Mouse (Mus musculus) neural tube, embryonic 15.5 days (tissue): ENCODE results near the gene Syngr3. TPM values are rescaled to one million over a fixed set of nuclear protein-coding genes. Genes with fewer than 3 reads are reported as not detected.
"Not testable (repeated sequence)": the region's sequence is repeated elsewhere in the genome, so short reads cannot be mapped to it uniquely, and the experiment has no call there.

Experiments used
- ATAC-seq: fragments of 200-750 bp; cut with Nextera tagmentation; 2 replicates; pipeline ENCODE4 v1.8.0; 2017; ENCODE audit warnings: mild to moderate bottlenecking, moderate TSS enrichment, moderate library complexity; ENCODE audit not compliant: low FRiP score
- H3K27ac ChIP-seq: fragments of 300-500 bp; sonication (generic); replicated peaks from 2 replicates; pipeline ENCODE4 v1.5.1; 2015; ENCODE audit warnings: mild to moderate bottlenecking, inconsistent platforms
- H3K27me3 ChIP-seq: fragments of 300-500 bp; sonication (generic); replicated peaks from 2 replicates; pipeline ENCODE4 v1.6.1; 2015; ENCODE audit warnings: inconsistent platforms
- H3K36me3 ChIP-seq: fragments of 300-500 bp; sonication (generic); 2 replicates; pipeline ENCODE4 v1.6.1; 2015; ENCODE audit warnings: inconsistent platforms
- H3K4me1 ChIP-seq: fragments of 300-500 bp; sonication (generic); 2 replicates; pipeline ENCODE4 v1.6.1; 2015; ENCODE audit warnings: inconsistent platforms
- H3K4me2 ChIP-seq: fragments of 300-500 bp; sonication (generic); 2 replicates; pipeline ENCODE4 v1.6.1; 2015; ENCODE audit warnings: inconsistent platforms, mild to moderate bottlenecking, moderate library complexity
- H3K4me3 ChIP-seq: fragments of 300-500 bp; sonication (generic); replicated peaks from 2 replicates; pipeline ENCODE4 v1.5.1; 2015; ENCODE audit warnings: mild to moderate bottlenecking, inconsistent platforms
- H3K9ac ChIP-seq: fragments of 300-500 bp; sonication (generic); replicated peaks from 2 replicates; pipeline ENCODE4 v1.6.1; 2015; ENCODE audit warnings: mild to moderate bottlenecking, inconsistent platforms
- H3K9me3 ChIP-seq: fragments of 300-500 bp; sonication (generic); replicated peaks from 2 replicates; pipeline ENCODE4 v1.6.1; 2016; ENCODE audit warnings: inconsistent platforms
- WGBS: fragments of 180-500 bp; shearing (Covaris S2); methylation state at CpG from one replicate; pipeline ENCODE4 v1.1.7; 2015; ENCODE audit warnings: mixed read lengths; 5-methylcytosine and 5-hydroxymethylcytosine counted together
- polyA plus RNA-seq: library from polyadenylated mRNA; unstranded; fragments of >200 nt; fragmentation: Nextera tagmentation; extraction: Ambion mirVana; gene quantifications from 2 replicates; pipeline ENCODE4 v1.2.1, GENCODE M21; 2015

Syngr3 gene
- polyA plus RNA-seq, 1 experiment from 2014 or later: 242 TPM

- not testable (repeated sequence) for ATAC-seq, H3K9me3 ChIP-seq, H3K27me3 ChIP-seq
- 63% methylated on average over 5 of the region's 5 CpGs for WGBS
- Histone ChIP-seq H3K9ac (peak overlapping the region; percentile 86), H3K4me1 (peaks cover 35% of the 10 kb centered on the region), H3K36me3 (peaks cover 23% of the 10 kb centered on the region), H3K27ac (0 out of 2 replicates have a peak overlapping the region, but pooled peaks have one; percentile 87), H3K4me3 (peak overlapping the region; percentile 82), H3K4me2 (peak overlapping the region; percentile 60)
These were observed 29.2 kb upstream of the Syngr3 start for GRCm38 (mm10) chr17:24718938-24719337.

- ATAC-seq: no peak
- Histone ChIP-seq H3K27me3 (no peaks in the 10 kb centered on the region), H3K4me1 (peaks cover 27% of the 10 kb centered on the region), H3K9ac (peak within 1 kb of the TSS; percentile 86), H3K9me3 (no peaks in the 10 kb centered on the region), H3K27ac (no peak within 1 kb of the TSS), H3K4me2 (peak within 1 kb of the TSS; percentile 60), H3K4me3 (peak within 1 kb of the TSS; percentile 82), H3K36me3 (peaks cover 23% of the 10 kb centered on the region)
- WGBS: 80% methylated on average over 4 of the region's 4 CpGs
These were observed 28.2 kb upstream of the Syngr3 start, which contains the start of the genes Rnf151 and Rps2 for GRCm38 (mm10) chr17:24717943-24718342. TSS of gene Rnf151 (minus strand) at chr17:24718063. TSS of gene Rps2 (plus strand) at chr17:24718116.

GRCm38 (mm10) chr17:24716166-24716682, 26.5 kb upstream of the Syngr3 start:
- Histone ChIP-seq H3K4me2 (no peak overlapping the region), H3K4me3 (no peak overlapping the region), H3K36me3 (peaks cover 9% of the 10 kb centered on the region; the same call in 1 of the 2 replicates), H3K27ac (no peak overlapping the region), H3K27me3 (no peaks in the 10 kb centered on the region), H3K4me1 (peaks cover 9% of the 10 kb centered on the region), H3K9me3 (no peaks in the 10 kb centered on the region), H3K9ac (no peak overlapping the region)
- WGBS: 94% methylated on average over 15 of the region's 15 CpGs
- ATAC-seq: no peak

GRCm38 (mm10) chr17:24715556-24715955, 25.8 kb upstream of the Syngr3 start:
- Histone ChIP-seq H3K27me3 (no peaks in the 10 kb centered on the region), H3K4me2 (no peak overlapping the region), H3K9me3 (no peaks in the 10 kb centered on the region), H3K27ac (no peak overlapping the region), H3K36me3 (peaks cover 9% of the 10 kb centered on the region; the same call in 1 of the 2 replicates), H3K9ac (no peak overlapping the region), H3K4me1 (peaks cover 7% of the 10 kb centered on the region), H3K4me3 (no peak overlapping the region)
- no peak for ATAC-seq
- 53% methylated on average over 6 of the region's 6 CpGs for WGBS

- WGBS: 30% methylated on average over 2 of the region's 2 CpGs
- H3K9ac ChIP-seq: no peak overlapping the region
- H3K4me3 ChIP-seq: 0 out of 2 replicates have a peak overlapping the region, but pooled peaks have one; percentile 77
- peaks cover 21% of the 10 kb centered on the region for H3K4me1 ChIP-seq
- no peaks in the 10 kb centered on the region for H3K9me3 ChIP-seq
- peaks cover 20% of the 10 kb centered on the region for H3K36me3 ChIP-seq
- H3K4me2 ChIP-seq: no peak overlapping the region
- ATAC-seq: no peak
- H3K27me3 ChIP-seq: no peaks in the 10 kb centered on the region
- H3K27ac ChIP-seq: no peak overlapping the region
These were observed 18.9 kb upstream of the Syngr3 start for GRCm38 (mm10) chr17:24708646-24709045.

GRCm38 (mm10) chr17:24707801-24708425, 18.2 kb upstream of the Syngr3 start:
- Histone ChIP-seq H3K36me3 (peaks cover 24% of the 10 kb centered on the region), H3K4me3 (peak overlapping the region; percentile 77), H3K9ac (peak overlapping the region; percentile 78), H3K27me3 (no peaks in the 10 kb centered on the region), H3K4me2 (peak overlapping the region; percentile 81), H3K9me3 (no peaks in the 10 kb centered on the region), H3K4me1 (peaks cover 21% of the 10 kb centered on the region), H3K27ac (peak overlapping the region; percentile 83)
- 5% methylated on average over 24 of the region's 24 CpGs for WGBS
- no peak; the same call in 1 of the 2 replicates for ATAC-seq

GRCm38 (mm10) chr17:24706982-24707800, 17.4 kb upstream of the Syngr3 start, which contains the start of gene Tbl3:
TSS of gene Tbl3 (minus strand) at chr17:24707660.
- peak within 1 kb of the TSS; percentile 83 for H3K27ac ChIP-seq
- peak; percentile 92 for ATAC-seq
- H3K27me3 ChIP-seq: no peaks in the 10 kb centered on the region
- H3K36me3 ChIP-seq: peaks cover 30% of the 10 kb centered on the region
- H3K4me1 ChIP-seq: peaks cover 21% of the 10 kb centered on the region
- H3K4me3 ChIP-seq: peak within 1 kb of the TSS; percentile 77
- H3K4me2 ChIP-seq: peak within 1 kb of the TSS; percentile 81
- H3K9me3 ChIP-seq: no peaks in the 10 kb centered on the region
- 4% methylated on average over 32 of the region's 32 CpGs for WGBS
- peak within 1 kb of the TSS; percentile 78 for H3K9ac ChIP-seq

GRCm38 (mm10) chr17:24705821-24706220, 16.1 kb upstream of the Syngr3 start:
- 94% methylated on average over 3 of the region's 3 CpGs for WGBS
- no peak overlapping the region for H3K27ac ChIP-seq
- no peak overlapping the region for H3K9ac ChIP-seq
- H3K27me3 ChIP-seq: no peaks in the 10 kb centered on the region
- peak overlapping the region; percentile 81; the same call in 1 of the 2 replicates for H3K4me2 ChIP-seq
- H3K9me3 ChIP-seq: no peaks in the 10 kb centered on the region
- ATAC-seq: no peak
- peaks cover 44% of the 10 kb centered on the region for H3K36me3 ChIP-seq
- H3K4me1 ChIP-seq: peaks cover 21% of the 10 kb centered on the region
- no peak overlapping the region for H3K4me3 ChIP-seq

GRCm38 (mm10) chr17:24701251-24701650, 11.5 kb upstream of the Syngr3 start:
- Histone ChIP-seq H3K27ac (no peak overlapping the region), H3K9me3 (no peaks in the 10 kb centered on the region), H3K4me1 (peaks cover 23% of the 10 kb centered on the region), H3K4me3 (no peak overlapping the region), H3K36me3 (peaks cover 60% of the 10 kb centered on the region), H3K9ac (no peak overlapping the region), H3K27me3 (no peaks in the 10 kb centered on the region), H3K4me2 (no peak overlapping the region)
- WGBS: 91% methylated on average over 9 of the region's 9 CpGs
- ATAC-seq: no peak

GRCm38 (mm10) chr17:24699473-24699872, 9.7 kb upstream of the Syngr3 start:
- no peak for ATAC-seq
- no peak overlapping the region for H3K9ac ChIP-seq
- no peaks in the 10 kb centered on the region for H3K9me3 ChIP-seq
- 89% methylated on average over 2 of the region's 2 CpGs for WGBS
- H3K4me1 ChIP-seq: peaks cover 27% of the 10 kb centered on the region
- H3K4me3 ChIP-seq: no peak overlapping the region
- H3K27ac ChIP-seq: no peak overlapping the region
- H3K36me3 ChIP-seq: peaks cover 48% of the 10 kb centered on the region
- H3K27me3 ChIP-seq: no peaks in the 10 kb centered on the region
- no peak overlapping the region for H3K4me2 ChIP-seq

GRCm38 (mm10) chr17:24698715-24699114, 9.0 kb upstream of the Syngr3 start:
- Histone ChIP-seq H3K4me1 (peaks cover 32% of the 10 kb centered on the region), H3K27me3 (no peaks in the 10 kb centered on the region), H3K27ac (no peak overlapping the region), H3K4me2 (no peak overlapping the region), H3K36me3 (peaks cover 40% of the 10 kb centered on the region), H3K4me3 (no peak overlapping the region), H3K9me3 (no peaks in the 10 kb centered on the region), H3K9ac (no peak overlapping the region)
- WGBS: 69% methylated on average over 9 of the region's 9 CpGs
- no peak for ATAC-seq
